ENCODE assay signal across 8 mouse cellular contexts in the genomic region with DNA sequence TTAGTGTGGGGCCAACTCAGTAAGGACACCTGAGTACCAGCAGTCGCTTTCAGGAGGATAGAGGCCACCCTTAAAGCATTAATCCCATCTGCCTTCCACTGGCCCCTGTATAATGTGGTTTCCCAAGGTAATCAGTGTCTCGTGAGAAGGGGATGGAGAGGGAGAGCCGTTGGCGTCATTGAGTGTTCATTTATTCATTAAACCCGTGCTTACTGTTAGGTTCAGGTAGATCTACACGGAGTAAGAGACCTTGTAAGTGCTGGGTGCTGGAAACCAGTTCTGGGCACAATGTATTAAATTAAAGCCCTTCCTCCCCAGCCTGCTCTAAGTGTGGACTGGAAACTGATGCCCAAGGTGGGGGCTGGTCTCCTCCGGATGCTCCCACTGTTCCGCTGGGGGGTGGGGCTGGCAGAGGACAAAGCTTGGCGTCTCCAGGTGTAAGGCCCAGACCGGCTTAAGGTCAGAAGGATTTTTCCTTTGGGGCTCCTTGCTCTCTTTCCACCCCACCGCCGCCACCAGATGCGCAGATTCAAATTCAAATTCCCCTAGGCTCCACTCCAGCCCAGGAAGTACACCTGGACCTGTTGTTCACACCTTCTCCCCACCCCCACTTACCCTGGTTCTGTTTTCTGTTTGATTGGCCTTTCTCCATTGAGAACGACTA. TPM values are rescaled to one million over a fixed set of nuclear protein-coding genes. Genes with fewer than 3 reads are reported as not detected.
DNase-seq lines count a peak whose midpoint lies in the region; ATAC-seq and TF ChIP-seq lines count a peak whose summit lies in the region.
"Had no signal": no experiment of that assay in that cellular context is flagged by ENCODE, and none has a peak within 500 bp of the region (broad histone marks: within the 10 kb centered on the region; RNA-seq: fewer than 3 reads in every experiment).

No protein-coding gene starts in this region.

- H3K79me2 ChIP-seq in myocyte (ENCODE audit: control insufficient read depth, insufficient read depth): peaks cover 88% of the 10 kb centered on the region

- H3K9ac ChIP-seq in embryonic facial prominence, embryonic 13.5 days: peak overlapping the region; percentile 82
- H3K9ac ChIP-seq in hindbrain, postnatal 0 days (replicated peaks; ENCODE audit: low read length): no peak overlapping the region

- TF ChIP-seq POLR2A in myocyte (IDR thresholded peaks at IDR 0.05; ENCODE audit: insufficient read length, low read depth): no peak

- 30% methylated on average over 14 of the region's 14 CpGs for WGBS in embryonic facial prominence, embryonic 13.5 days
- WGBS in hindbrain, postnatal 0 days: 45% methylated on average over 14 of the region's 14 CpGs

- ATAC-seq in embryonic facial prominence, embryonic 13.5 days (ENCODE audit: insufficient number of reproducible peaks, insufficient read depth, low FRiP score, low TSS enrichment, low read depth): no peak
- ATAC-seq in hindbrain, postnatal 0 days: no peak

- peak overlapping the region; percentile 96 for H3K4me2 ChIP-seq in embryonic facial prominence, embryonic 13.5 days
- H3K4me2 ChIP-seq in hindbrain, postnatal 0 days (ENCODE audit: low read depth, low read length): peak overlapping the region; percentile 98
- H3K4me2 ChIP-seq in myocyte (ENCODE audit: low read depth): peak overlapping the region; percentile 40

- no peak for TF ChIP-seq CTCF in hindbrain, postnatal 0 days (IDR thresholded peaks at IDR 0.05; ENCODE audit: low read depth)
- no peak for TF ChIP-seq CTCF in left cerebral cortex, adult 2 months (IDR thresholded peaks at IDR 0.05)

- H3K27ac ChIP-seq in embryonic facial prominence, embryonic 13.5 days: peak overlapping the region; percentile 34
- no peak overlapping the region for H3K27ac ChIP-seq in hindbrain, postnatal 0 days
- no peak overlapping the region for H3K27ac ChIP-seq in left cerebral cortex, adult 2 months

- no peak overlapping the region for H3ac ChIP-seq in myocyte (ENCODE audit: control insufficient read depth, insufficient read length)

- H3K9me3 ChIP-seq in embryonic facial prominence, embryonic 13.5 days: no peaks in the 10 kb centered on the region
- H3K9me3 ChIP-seq in hindbrain, postnatal 0 days (ENCODE audit: low read length): no peaks in the 10 kb centered on the region

- H3K27me3 ChIP-seq in embryonic facial prominence, embryonic 13.5 days: peaks cover 9% of the 10 kb centered on the region; the same call in 1 of the 2 replicates
- H3K27me3 ChIP-seq in hindbrain, postnatal 0 days (ENCODE audit: insufficient read depth, low read length): no peaks in the 10 kb centered on the region
- no peaks in the 10 kb centered on the region for H3K27me3 ChIP-seq in myocyte (ENCODE audit: control insufficient read depth, insufficient read depth, insufficient read length)

- 0 out of 2 replicates have a peak, but pooled peaks cover 7% of the 10 kb centered on the region for H3K36me3 ChIP-seq in embryonic facial prominence, embryonic 13.5 days
- no peaks in the 10 kb centered on the region for H3K36me3 ChIP-seq in hindbrain, postnatal 0 days (ENCODE audit: insufficient read depth, low read length)
- H3K36me3 ChIP-seq in myocyte (ENCODE audit: control insufficient read depth, insufficient read depth): peaks cover 3% of the 10 kb centered on the region

- H3K4me3 ChIP-seq in embryonic facial prominence, embryonic 13.5 days: peak overlapping the region; percentile 62
- 0 out of 2 replicates have a peak overlapping the region, but pooled peaks have one; percentile 1 for H3K4me3 ChIP-seq in hindbrain, postnatal 0 days (ENCODE audit: low read length)
- H3K4me3 ChIP-seq in myocyte: peak overlapping the region; percentile 15
- no peak overlapping the region for H3K4me3 ChIP-seq in left cerebral cortex, adult 2 months

- DNase-seq in kidney, postnatal 10 days: peak; percentile 43
- DNase-seq in kidney, adult 11 months: no peak
- no peak for DNase-seq in hindbrain, postnatal 0 days (ENCODE audit: low spot score)
- no peak for DNase-seq in left cerebral cortex, adult 9 months (ENCODE audit: low spot score in 2 of 2)
- DNase-seq in left cerebral cortex, adult 2 months (ENCODE audit: extremely low spot score in 1 of 2, low spot score in 2 of 2): no peak
- DNase-seq: kidney, adult 8-10 months had no signal

- peaks cover 81% of the 10 kb centered on the region for H3K4me1 ChIP-seq in embryonic facial prominence, embryonic 13.5 days
- peaks cover 47% of the 10 kb centered on the region for H3K4me1 ChIP-seq in hindbrain, postnatal 0 days (ENCODE audit: insufficient read depth, low read length)

- intact Hi-C loops in left cerebral cortex, adult 2 months (cut with DNase I): no loop called here

TF ChIP-seq in myocyte, 11 proteins besides CTCF, POLR2A, EP300 and RAD21:
- TF ChIP-seq CEBPB (IDR thresholded peaks at IDR 0.05; ENCODE audit: insufficient read depth, poor library complexity, severe bottlenecking): no peak
- no peak for TF ChIP-seq TCF12 (IDR thresholded peaks at IDR 0.05; ENCODE audit: insufficient read depth, poor library complexity, severe bottlenecking)
- no peak for TF ChIP-seq TCF3 (IDR thresholded peaks at IDR 0.05; ENCODE audit: insufficient read length, low read depth)
- no peak for TF ChIP-seq E2F4 (IDR thresholded peaks at IDR 0.05; ENCODE audit: insufficient read depth)
- TF ChIP-seq POLR2AphosphoS2 (IDR thresholded peaks at IDR 0.05; ENCODE audit: insufficient read length, low read depth): no peak
- TF ChIP-seq SRF (IDR thresholded peaks at IDR 0.05; ENCODE audit: control insufficient read depth, insufficient read length, low read depth): no peak
- no peak for TF ChIP-seq USF1 (IDR thresholded peaks at IDR 0.05; ENCODE audit: low read depth)
- no peak for TF ChIP-seq REST (IDR thresholded peaks at IDR 0.05; ENCODE audit: insufficient read depth, insufficient read length)
- no peak for TF ChIP-seq MAX (IDR thresholded peaks at IDR 0.05; ENCODE audit: low read depth)
- TF ChIP-seq MYOG (IDR thresholded peaks at IDR 0.05; ENCODE audit: control insufficient read depth in 1 of 3, insufficient read depth in 1 of 3, insufficient read length in 2 of 3, low read depth in 2 of 3): no peak
- no peak for TF ChIP-seq MYOD1 (IDR thresholded peaks at IDR 0.05; ENCODE audit: control insufficient read depth in 1 of 3, insufficient read length in 2 of 3, low read depth in 2 of 3)
TF ChIP-seq in myocyte: peak in this region for 0.

RNA-seq across cellular contexts. Expression of a gene that starts 29.3 kb away (rescaled TPM):
- polyA plus RNA-seq in embryonic facial prominence, embryonic 13.5 days (2015; fragmentation: Nextera tagmentation; extraction: Ambion mirVana): 12.8 and 14.3 TPM in 2 replicates
- total RNA-seq in hindbrain, postnatal 0 days (2014; rRNA removed): 88.2 and 106 TPM in 2 replicates
- 9.7 and 10.8 TPM in 2 replicates for polyA plus RNA-seq in hindbrain, postnatal 0 days (2015; fragmentation: Nextera tagmentation; extraction: Ambion mirVana)
- 58.2 TPM for polyA plus RNA-seq in myocyte (2012; fragmentation: generic; extraction: Trizol)
- 100 to 1,000 TPM; 108 to 132 TPM for total RNA-seq in left cerebral cortex, adult 2 months (2021)

Comparison
In these comparisons a context has a peak if more than half of its experiments do, and no peak if none do; other contexts are left out.
1. H3K4me2 ChIP-seq: peak in every context shown above with its lines; median percentile 98 in hindbrain, postnatal 0 days; 96 in embryonic facial prominence, embryonic 13.5 days; 40 in myocyte.